Comparison of ENCODE assay signal across 13 mouse cellular contexts in genomic region chr5:128808547-128809182, GRCm38 (mm10).
DNase-seq lines count a peak whose midpoint lies in the region; ATAC-seq lines count a peak whose summit lies in the region.
"Had no signal": no experiment of that assay in that cellular context is flagged by ENCODE, and none has a peak within 500 bp of the region (broad histone marks: within the 10 kb centered on the region; RNA-seq: fewer than 3 reads in every experiment).

No protein-coding gene starts in this region.

- H3K9me3 ChIP-seq in forebrain, embryonic 10.5 days: 0 out of 2 replicates have a peak, but pooled peaks cover 5% of the 10 kb centered on the region
- no peaks in the 10 kb centered on the region for H3K9me3 ChIP-seq in forebrain, embryonic 15.5 days
- H3K9me3 ChIP-seq: embryonic facial prominence, embryonic 12.5 days; stomach, embryonic 15.5 days had no signal

- ATAC-seq in forebrain, embryonic 15.5 days (replicated peaks): no peak
- ATAC-seq in granulocyte monocyte progenitor cell, adult 5-6 weeks (replicated peaks; ENCODE audit: poor library complexity, severe bottlenecking): no peak; the same call in 1 of the 2 replicates
- ATAC-seq: inflammation-experienced regulatory T-cells, adult 6 months had no signal

- H3K4me2 ChIP-seq in forebrain, embryonic 15.5 days (replicated peaks): no peak overlapping the region
- H3K4me2 ChIP-seq: embryonic facial prominence, embryonic 12.5 days; stomach, embryonic 15.5 days had no signal

- peaks cover 19% of the 10 kb centered on the region for H3K4me1 ChIP-seq in forebrain, embryonic 10.5 days
- peaks cover 47% of the 10 kb centered on the region for H3K4me1 ChIP-seq in forebrain, embryonic 15.5 days
- H3K4me1 ChIP-seq: embryonic facial prominence, embryonic 12.5 days; megakaryocyte, embryonic 14.5 days; stomach, embryonic 15.5 days had no signal

- 62% methylated on average over 9 of the region's 9 CpGs for WGBS in forebrain, embryonic 10.5 days
- WGBS in forebrain, embryonic 15.5 days: 65% methylated on average over 9 of the region's 9 CpGs

- no peak overlapping the region for H3K27ac ChIP-seq in forebrain, embryonic 10.5 days
- no peak overlapping the region for H3K27ac ChIP-seq in forebrain, embryonic 15.5 days (replicated peaks)
- H3K27ac ChIP-seq: embryonic facial prominence, embryonic 12.5 days; stomach, embryonic 15.5 days had no signal

- H3K4me3 ChIP-seq in forebrain, embryonic 10.5 days: no peak overlapping the region
- H3K4me3 ChIP-seq in forebrain, embryonic 15.5 days: no peak overlapping the region
- H3K4me3 ChIP-seq: embryonic facial prominence, embryonic 12.5 days; megakaryocyte, embryonic 14.5 days; stomach, embryonic 15.5 days had no signal

- H3K36me3 ChIP-seq in forebrain, embryonic 10.5 days (replicated peaks): no peaks in the 10 kb centered on the region
- H3K36me3 ChIP-seq in forebrain, embryonic 15.5 days: no peaks in the 10 kb centered on the region
- H3K36me3 ChIP-seq: embryonic facial prominence, embryonic 12.5 days; stomach, embryonic 15.5 days had no signal

- DNase-seq in forebrain, embryonic 10.5 days (ENCODE audit: extremely low spot score, low spot score): peak; percentile 25
- DNase-seq in lung, postnatal 14 days: peak; percentile 4
- no peak for DNase-seq in lung, postnatal 25 days (ENCODE audit: low spot score)
- peak; percentile 2 for DNase-seq in c-Kit-positive CD71-negative TER-119-negative erythroid progenitor cells, embryonic 14.5 days (ENCODE audit: low read depth)
- DNase-seq in mesoderm, embryonic 11.5 days (ENCODE audit: low read depth, low spot score): peak; percentile 20
- DNase-seq in gastrocnemius, postnatal 25 days: no peak

- no peak overlapping the region for H3K9ac ChIP-seq in forebrain, embryonic 15.5 days (replicated peaks)
- H3K9ac ChIP-seq: embryonic facial prominence, embryonic 12.5 days; stomach, embryonic 15.5 days had no signal

- peaks cover 8% of the 10 kb centered on the region for H3K27me3 ChIP-seq in forebrain, embryonic 10.5 days (ENCODE audit: poor library complexity, severe bottlenecking)
- H3K27me3 ChIP-seq in forebrain, embryonic 15.5 days: no peaks in the 10 kb centered on the region
- H3K27me3 ChIP-seq: CH12.LX; megakaryocyte, embryonic 14.5 days; stomach, embryonic 15.5 days had no signal

Comparison
In these comparisons a context has a peak if more than half of its experiments do, and no peak if none do; other contexts are left out.
1. DNase-seq: peak in forebrain, embryonic 10.5 days (single experiment), lung, postnatal 14 days (single experiment), c-Kit-positive CD71-negative TER-119-negative erythroid progenitor cells, embryonic 14.5 days (single experiment) and mesoderm, embryonic 11.5 days (single experiment); none in lung, postnatal 25 days (single experiment) and gastrocnemius, postnatal 25 days (single experiment).